Mouse (Mus musculus) CH12.LX (cell line): Measurements from ENCODE around the gene Alcam. TPM values are rescaled to one million over a fixed set of nuclear protein-coding genes. Genes with fewer than 3 reads are reported as not detected.

Source experiments
- DNase-seq: peaks from one replicate; pipeline ENCODE4 v3.0.0-alpha.2; 2013; ENCODE audit errors: extremely low read depth
- H3K27ac ChIP-seq: 2 replicates; pipeline ENCODE4 v1.5.1; 2012; ENCODE audit warnings: low read depth, mild to moderate bottlenecking, control low read depth, moderate library complexity; ENCODE audit not compliant: insufficient read depth
- H3K27me3 ChIP-seq: replicated peaks from 2 replicates; pipeline ENCODE3; 2012; ENCODE audit warnings: inconsistent platforms
- H3K36me3 ChIP-seq, 2 experiments: replicated peaks in 1 of 2; 2 replicates each; pipeline versions ENCODE3 to v1.6.1; 2012; ENCODE audit warnings: inconsistent platforms in 1 of 2, low read length in 1 of 2, mild to moderate bottlenecking in 1 of 2, mixed read lengths in 1 of 2, moderate library complexity in 1 of 2; ENCODE audit not compliant: control insufficient read depth in 1 of 2, insufficient read depth in 1 of 2
- H3K4me1 ChIP-seq, 2 experiments: 2 replicates each; pipeline ENCODE4 v1.6.1; 2012; ENCODE audit warnings: inconsistent platforms in 1 of 2, moderate library complexity in 1 of 2; ENCODE audit not compliant: insufficient read depth in 2 of 2, control insufficient read depth in 1 of 2
- H3K4me2 ChIP-seq: 2 replicates; pipeline ENCODE4 v1.6.1; 2012; ENCODE audit warnings: low read depth, mild to moderate bottlenecking, control low read depth; ENCODE audit not compliant: poor library complexity, insufficient read depth, severe bottlenecking
- H3K4me3 ChIP-seq, 3 experiments: fragments of 150-350 bp in 1 of 3; sonication (generic) in 1 of 3; replicated peaks in 1 of 3; 2 replicates each; pipeline versions ENCODE3 to v1.5.1; 2011 to 2012; ENCODE audit warnings: low read depth in 2 of 3, low read length in 2 of 3, mild to moderate bottlenecking in 2 of 3, moderate library complexity in 2 of 3, control low read depth in 1 of 3, improper control_type of control experiment in 1 of 3, inconsistent platforms in 1 of 3, mixed read lengths in 1 of 3; ENCODE audit not compliant: poor library complexity in 1 of 3
- H3K79me2 ChIP-seq: replicated peaks from 2 replicates; pipeline ENCODE4 v1.6.1; 2012; ENCODE audit warnings: mild to moderate bottlenecking, moderate library complexity; ENCODE audit not compliant: control insufficient read depth, poor library complexity, insufficient read depth, severe bottlenecking; ENCODE audit errors: extremely low read depth
- H3K9ac ChIP-seq: 2 replicates; pipeline ENCODE4 v1.6.1; 2012; ENCODE audit warnings: low read depth, mild to moderate bottlenecking, control low read depth, moderate library complexity; ENCODE audit not compliant: insufficient read depth
- H3K9me3 ChIP-seq: replicated peaks from 2 replicates; pipeline ENCODE3; 2012; ENCODE audit warnings: low read length, inconsistent platforms, mixed read lengths
- BHLHE40 ChIP-seq: IDR thresholded peaks from 2 replicates; pipeline ENCODE4 v1.6.1; 2011; ENCODE audit warnings: mild to moderate bottlenecking, low read depth, low read length, improper control_type of control experiment
- CHD1 ChIP-seq: IDR thresholded peaks from 2 replicates; pipeline ENCODE4 v1.6.1; 2012; ENCODE audit warnings: low read depth, low read length, improper control_type of control experiment, inconsistent platforms
- CTCF ChIP-seq, 2 experiments: IDR thresholded peaks in 1 of 2; conservative IDR thresholded peaks in 1 of 2; 2 replicates each; pipeline ENCODE4 v1.5.1; 2011 to 2012; ENCODE audit warnings: low read depth in 2 of 2, low read length in 2 of 2, improper control_type of control experiment in 1 of 2, inconsistent platforms in 1 of 2, mild to moderate bottlenecking in 1 of 2, moderate library complexity in 1 of 2
- E2F4 ChIP-seq: IDR thresholded peaks from 2 replicates; pipeline ENCODE4 v1.6.1; 2011; ENCODE audit warnings: low read depth, low read length, improper control_type of control experiment; ENCODE audit not compliant: insufficient replicate concordance
- ELF1 ChIP-seq: IDR thresholded peaks from 2 replicates; pipeline ENCODE4 v1.6.1; 2014; ENCODE audit warnings: low read depth, mild to moderate bottlenecking, inconsistent platforms, low read length, improper control_type of control experiment
- EP300 ChIP-seq: IDR thresholded peaks from 2 replicates; pipeline ENCODE4 v1.6.1; 2011; ENCODE audit warnings: low read length, improper control_type of control experiment
- ETS1 ChIP-seq: conservative IDR thresholded peaks from 2 replicates; pipeline ENCODE4 v1.6.1; 2012; ENCODE audit warnings: low read depth, mild to moderate bottlenecking, inconsistent platforms, low read length, improper control_type of control experiment, moderate library complexity
- IRF4 ChIP-seq: IDR thresholded peaks from 2 replicates; pipeline ENCODE4 v1.6.1; 2014; ENCODE audit warnings: low read depth, mild to moderate bottlenecking, inconsistent platforms, low read length, improper control_type of control experiment
- JUN ChIP-seq: IDR thresholded peaks from 2 replicates; pipeline ENCODE4 v1.6.1; 2011; ENCODE audit warnings: low read depth, mild to moderate bottlenecking, low read length, improper control_type of control experiment, moderate library complexity; ENCODE audit not compliant: insufficient read depth
- JUND ChIP-seq: conservative IDR thresholded peaks from 2 replicates; pipeline ENCODE4 v1.6.1; 2011; ENCODE audit warnings: low read depth, low read length, improper control_type of control experiment
- KAT2A ChIP-seq: IDR thresholded peaks from 2 replicates; pipeline ENCODE4 v1.6.1; 2012; ENCODE audit warnings: low read length, improper control_type of control experiment, inconsistent platforms; ENCODE audit not compliant: insufficient replicate concordance
- MAX ChIP-seq: IDR thresholded peaks from 2 replicates; pipeline ENCODE4 v1.6.1; 2011; ENCODE audit warnings: low read length, improper control_type of control experiment
- MAZ ChIP-seq: IDR thresholded peaks from 2 replicates; pipeline ENCODE4 v1.6.1; 2012; ENCODE audit warnings: low read depth, mild to moderate bottlenecking, inconsistent platforms, low read length, improper control_type of control experiment, moderate library complexity
- MXI1 ChIP-seq: IDR thresholded peaks from 2 replicates; pipeline ENCODE4 v1.6.1; 2011; ENCODE audit warnings: mild to moderate bottlenecking, low read depth, low read length, improper control_type of control experiment
- MYC ChIP-seq: IDR thresholded peaks from 2 replicates; pipeline ENCODE4 v1.6.1; 2011; ENCODE audit warnings: low read depth, mild to moderate bottlenecking, improper control_type of control experiment, low read length
- NRF1 ChIP-seq: IDR thresholded peaks from 2 replicates; pipeline ENCODE4 v1.6.1; 2014; ENCODE audit warnings: low read depth, mild to moderate bottlenecking, inconsistent platforms, low read length, improper control_type of control experiment, moderate library complexity
- PAX5 ChIP-seq: IDR thresholded peaks from 2 replicates; pipeline ENCODE4 v1.6.1; 2012; ENCODE audit warnings: low read length, inconsistent platforms, mixed read lengths
- POLR2AphosphoS2 ChIP-seq: IDR thresholded peaks from 2 replicates; pipeline ENCODE4 v1.6.1; 2011; ENCODE audit warnings: low read depth, low read length, improper control_type of control experiment
- RAD21 ChIP-seq: IDR thresholded peaks from 2 replicates; pipeline ENCODE4 v1.6.1; 2011; ENCODE audit warnings: low read depth, mild to moderate bottlenecking, low read length, improper control_type of control experiment, moderate library complexity
- SMC3 ChIP-seq: IDR thresholded peaks from 2 replicates; pipeline ENCODE4 v1.6.1; 2011; ENCODE audit warnings: low read depth, low read length, improper control_type of control experiment
- TCF12 ChIP-seq: IDR thresholded peaks from 2 replicates; pipeline ENCODE4 v1.6.1; 2014; ENCODE audit warnings: low read depth, mild to moderate bottlenecking, inconsistent platforms, low read length, improper control_type of control experiment
- UBTF ChIP-seq: IDR thresholded peaks from 2 replicates; pipeline ENCODE4 v1.6.1; 2012; ENCODE audit warnings: low read depth, mild to moderate bottlenecking, inconsistent platforms, low read length, improper control_type of control experiment, moderate library complexity
- USF2 ChIP-seq: conservative IDR thresholded peaks from 2 replicates; pipeline ENCODE4 v1.6.1; 2011; ENCODE audit warnings: low read depth, low read length, improper control_type of control experiment
- ZC3H11A ChIP-seq: IDR thresholded peaks from 2 replicates; pipeline ENCODE4 v1.6.1; 2012; ENCODE audit warnings: low read depth, mild to moderate bottlenecking, inconsistent platforms, low read length, improper control_type of control experiment
- ZKSCAN1 ChIP-seq: IDR thresholded peaks from 2 replicates; pipeline ENCODE4 v1.6.1; 2012; ENCODE audit warnings: low read depth, inconsistent platforms, low read length, improper control_type of control experiment, borderline replicate concordance
- dilution Hi-C: fragments of 300-500 bp; cut with MboI; formaldehyde crosslinking; loops from 2 replicates; pipeline ENCODE4 v1.14.3; 2020; ENCODE audit warnings: low sequenced_read_pairs; ENCODE audit not compliant: extremely low pct_unique_long_range_greater_than_20kb, extremely low pct_ligation_motif_present
- in situ Hi-C: fragments of 300-500 bp; cut with MboI; formaldehyde crosslinking; loops from 3 replicates; pipeline ENCODE4 v1.14.3; 2019; ENCODE audit warnings: low sequenced_read_pairs, low pct_ligation_motif_present, low pct_unique_long_range_greater_than_20kb, mixed read lengths
- polyA plus RNA-seq: library from polyadenylated mRNA; unstranded; fragments of >175 nt; gene quantifications from 2 replicates; pipeline ENCODE4 v1.2.1, GENCODE M21; 2012; ENCODE audit warnings: low read depth; ENCODE audit not compliant: insufficient read length
- total RNA-seq, 2 experiments: library from RNA; depleted of rRNA; stranded (reverse); fragments of 300-350 nt in 1 of 2; fragments of >200 nt in 1 of 2; gene quantifications; 2 replicates each; pipeline ENCODE4 v1.2.3; 2012 to 2014

Alcam gene
- total and polyA plus RNA-seq, 3 experiments, result 26.3 to 56.7 (median 54.6) TPM

DNA sequence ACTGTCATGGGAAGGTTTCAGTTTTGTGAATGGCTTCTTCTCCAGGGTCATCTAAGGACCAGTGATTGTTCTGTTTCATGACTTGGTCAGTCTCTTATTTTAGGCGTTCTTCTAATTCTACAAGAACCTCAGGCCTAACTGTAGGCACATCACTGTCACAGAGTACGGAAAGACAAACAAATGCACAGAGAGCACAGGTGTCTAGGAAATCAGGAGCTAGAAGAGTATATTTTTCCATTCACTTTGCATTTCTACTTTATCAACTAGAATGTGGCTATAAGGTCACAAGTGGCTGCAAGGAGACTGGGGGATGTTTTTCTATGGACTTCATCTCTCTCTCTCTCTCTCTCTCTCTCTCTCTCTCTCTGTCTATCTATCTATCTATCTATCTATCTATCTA is 19.2 kb upstream of the Alcam start:
- H3K27ac ChIP-seq, result 0 out of 2 replicates have a peak overlapping the region, but pooled peaks have one; percentile 41
- peak overlapping the region; percentile 40; the same call in 1 of the 2 replicates for H3K4me2 ChIP-seq
- H3K9ac ChIP-seq, result no peak overlapping the region; the same call in 1 of the 2 replicates
- TF ChIP-seq NRF1 (no peak), IRF4 (0 out of 2 replicates have a peak, but pooled peaks have one; percentile 39), CTCF (conservative IDR thresholded peaks at IDR 0.05 in 1 of 2, IDR thresholded peaks at IDR 0.05 in 1 of 2; ENCODE audit: low read depth in 2 of 2, low read length in 2 of 2) (no peak), SMC3 (no peak), JUN (0 out of 2 replicates have a peak, but pooled peaks have one; percentile 4), MAZ (no peak), CHD1 (no peak), KAT2A (no peak), ELF1 (no peak), BHLHE40 (0 out of 2 replicates have a peak, but pooled peaks have one; percentile 21), TCF12 (peak; percentile 50; the same call in 1 of the 2 replicates), USF2 (no peak), MXI1 (no peak), ETS1 (peak; percentile 44), JUND (no peak), RAD21 (no peak), MAX (no peak), PAX5 (no peak), ZC3H11A (no peak), MYC (no peak), EP300 (peak; percentile 71), ZKSCAN1 (no peak), POLR2AphosphoS2 (no peak), E2F4 (no peak), UBTF (no peak)
- in situ Hi-C loops, result loop anchor here (25.0 kb wide), 4 partner anchors 139 to 764 kb away; no protein-coding TSS in a partner anchor
- H3K9me3 ChIP-seq, result no peaks in the 10 kb centered on the region
- no peaks in the 10 kb centered on the region for H3K36me3 ChIP-seq
- H3K4me3 ChIP-seq, result no peak overlapping the region
- no peak for DNase-seq
- no peaks in the 10 kb centered on the region for H3K27me3 ChIP-seq
- dilution Hi-C loops, result no loop called here
- H3K4me1 ChIP-seq, result peaks cover 7 to 63% of the 10 kb centered on the region in 2 experiments
- no peaks in the 10 kb centered on the region for H3K79me2 ChIP-seq
